Mouse (Mus musculus): ENCODE measurements around the gene Snta1.

Gene Snta1

GRCm38 (mm10) chr2:154407643-154408445 is at the start of gene Snta1:
TSS of gene Snta1 (minus strand) at chr2:154408099.
- DNase-seq (ENCODE audit: low read depth), result peak; percentile 88

GRCm38 (mm10) chr2:154456621-154457020 is 48.7 kb upstream of the Snta1 start:
- no peak for DNase-seq (ENCODE audit: low read depth)

GRCm38 (mm10) chr2:154455776-154456175 is 47.9 kb upstream of the Snta1 start:
- DNase-seq (ENCODE audit: low read depth), result no peak

GRCm38 (mm10) chr2:154454605-154455004 is 46.7 kb upstream of the Snta1 start:
- DNase-seq (ENCODE audit: low read depth), result no peak

- DNase-seq (ENCODE audit: low read depth), result no peak
Measured at GRCm38 (mm10) chr2:154454099-154454498, 46.2 kb upstream of the Snta1 start.

GRCm38 (mm10) chr2:154452951-154453350 is 45.1 kb upstream of the Snta1 start:
- no peak for DNase-seq (ENCODE audit: low read depth)

- no peak for DNase-seq (ENCODE audit: low read depth)
Measured at GRCm38 (mm10) chr2:154448633-154449032, 40.7 kb upstream of the Snta1 start.

- DNase-seq (ENCODE audit: low read depth), result no peak
Measured at GRCm38 (mm10) chr2:154447821-154448220, 39.9 kb upstream of the Snta1 start.

- DNase-seq (ENCODE audit: low read depth), result no peak
Measured at GRCm38 (mm10) chr2:154440453-154440852, 32.6 kb upstream of the Snta1 start.

GRCm38 (mm10) chr2:154437191-154437527 is 29.3 kb upstream of the Snta1 start:
- DNase-seq (ENCODE audit: low read depth), result no peak

GRCm38 (mm10) chr2:154436458-154437190 is 28.7 kb upstream of the Snta1 start, which contains the start of gene Cbfa2t2:
TSS of gene Cbfa2t2 (plus strand) at chr2:154436481.
- peak; percentile 69 for DNase-seq (ENCODE audit: low read depth)

- peak; percentile 98 for DNase-seq (ENCODE audit: low read depth)
Measured at GRCm38 (mm10) chr2:154436076-154436457, 28.2 kb upstream of the Snta1 start.

- DNase-seq (ENCODE audit: low read depth), result no peak
Measured at GRCm38 (mm10) chr2:154434690-154435089, 26.8 kb upstream of the Snta1 start.

- no peak for DNase-seq (ENCODE audit: low read depth)
Measured at GRCm38 (mm10) chr2:154433391-154433790, 25.5 kb upstream of the Snta1 start.

GRCm38 (mm10) chr2:154432696-154433095 is 24.8 kb upstream of the Snta1 start:
- DNase-seq (ENCODE audit: low read depth), result no peak

GRCm38 (mm10) chr2:154430566-154430965 is 22.7 kb upstream of the Snta1 start:
- DNase-seq (ENCODE audit: low read depth), result no peak

- no peak for DNase-seq (ENCODE audit: low read depth)
Measured at GRCm38 (mm10) chr2:154427853-154428360, 20.0 kb upstream of the Snta1 start.

- DNase-seq (ENCODE audit: low read depth), result no peak
Measured at GRCm38 (mm10) chr2:154426905-154427852, 19.3 kb upstream of the Snta1 start.

GRCm38 (mm10) chr2:154426188-154426904 is 18.4 kb upstream of the Snta1 start:
- DNase-seq (ENCODE audit: low read depth), result no peak

GRCm38 (mm10) chr2:154425522-154425921 is 17.6 kb upstream of the Snta1 start:
- DNase-seq (ENCODE audit: low read depth), result no peak

- no peak for DNase-seq (ENCODE audit: low read depth)
Measured at GRCm38 (mm10) chr2:154423548-154423947, 15.6 kb upstream of the Snta1 start.
